Mouse (Mus musculus) forebrain, postnatal 0 days (tissue): Measurements from ENCODE around the gene Stac. TPM values are rescaled to one million over a fixed set of nuclear protein-coding genes. Genes with fewer than 3 reads are reported as not detected.

Source experiments
- ATAC-seq: fragments of 200-750 bp; cut with Nextera tagmentation; 2 replicates; pipeline ENCODE4 v1.8.0; 2017; ENCODE audit warnings: mild to moderate bottlenecking, moderate library complexity
- DNase-seq: peaks from one replicate; pipeline ENCODE4 v3.0.0-alpha.2; 2015
- H3K27ac ChIP-seq: fragments of 300-500 bp; sonication (generic); 2 replicates; pipeline ENCODE4 v1.5.1; 2014; ENCODE audit warnings: low read depth, mild to moderate bottlenecking, antibody characterized with exemption, low read length, moderate library complexity, mixed read lengths
- H3K27me3 ChIP-seq: fragments of 300-500 bp; sonication (generic); 2 replicates; pipeline ENCODE4 v1.6.1; 2014; ENCODE audit warnings: mild to moderate bottlenecking, low read length, mixed read lengths; ENCODE audit not compliant: insufficient read depth
- H3K36me3 ChIP-seq: fragments of 300-500 bp; sonication (generic); 2 replicates; pipeline ENCODE4 v1.6.1; 2014; ENCODE audit warnings: mild to moderate bottlenecking, moderate library complexity; ENCODE audit not compliant: insufficient read depth
- H3K4me1 ChIP-seq: fragments of 300-500 bp; sonication (generic); 2 replicates; pipeline ENCODE4 v1.6.1; 2014; ENCODE audit warnings: antibody characterized with exemption; ENCODE audit not compliant: insufficient read depth
- H3K4me2 ChIP-seq: fragments of 300-500 bp; sonication (generic); 2 replicates; pipeline ENCODE4 v1.6.1; 2014; ENCODE audit warnings: low read depth, mild to moderate bottlenecking, moderate library complexity
- H3K4me3 ChIP-seq: fragments of 300-500 bp; sonication (generic); 2 replicates; pipeline ENCODE4 v1.5.1; 2014; ENCODE audit warnings: low read depth, low read length, mixed read lengths
- H3K9ac ChIP-seq: fragments of 300-500 bp; sonication (generic); 2 replicates; pipeline ENCODE4 v1.6.1; 2014; ENCODE audit warnings: mild to moderate bottlenecking
- H3K9me3 ChIP-seq: fragments of 300-500 bp; sonication (generic); 2 replicates; pipeline ENCODE4 v1.6.1; 2016; ENCODE audit warnings: low read length
- CTCF ChIP-seq: sonication (generic); IDR thresholded peaks from 2 replicates; pipeline ENCODE4 v1.5.1; 2016; ENCODE audit warnings: antibody characterized with exemption, control low read depth, low read depth
- WGBS: fragments of 180-500 bp; shearing (Covaris S2); extraction: QIAGEN DNeasy Blood & Tissue Kit; methylation state at CpG from one replicate; pipeline ENCODE4 v1.1.7; 2014; 5-methylcytosine and 5-hydroxymethylcytosine counted together
- polyA plus RNA-seq: library from polyadenylated mRNA; unstranded; fragments of >200 nt; fragmentation: Nextera tagmentation; extraction: Ambion mirVana; gene quantifications from 2 replicates; pipeline ENCODE4 v1.2.1, GENCODE M21; 2015
- total RNA-seq: library from RNA; depleted of rRNA; stranded (reverse); fragments of >200 nt; gene quantifications from 2 replicates; pipeline ENCODE4 v1.2.3, GENCODE M21; 2014

Gene Stac
- total and polyA plus RNA-seq, 2 experiments from 2014 or later: 7.1 to 7.5 TPM

DNA sequence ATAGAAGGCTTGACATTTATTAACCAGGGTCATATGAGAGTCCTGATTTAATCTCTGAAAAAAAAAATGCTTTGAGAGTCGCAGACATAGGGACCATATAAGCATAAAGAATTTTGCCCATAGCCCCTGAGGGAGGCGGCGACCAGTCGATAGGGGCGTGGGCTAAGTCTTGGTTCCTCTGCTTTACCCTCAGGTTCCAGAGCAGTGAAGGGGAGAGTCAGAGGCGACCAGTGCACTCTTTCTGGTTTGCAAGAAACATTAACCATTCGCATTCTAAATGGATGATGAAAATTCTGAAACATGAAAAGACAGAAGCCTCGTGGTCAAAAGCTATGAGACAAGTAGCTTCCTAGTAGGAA is 139.2 kb downstream of the Stac start:
- H3K27me3 ChIP-seq: no peaks in the 10 kb centered on the region
- DNase-seq (no peak), ATAC-seq (no peak)
- H3K4me2 ChIP-seq: no peak overlapping the region
- H3K4me3 ChIP-seq: no peak overlapping the region
- WGBS: 85% methylated on average over 8 of the region's 8 CpGs
- H3K9ac ChIP-seq: no peak overlapping the region
- no peaks in the 10 kb centered on the region for H3K36me3 ChIP-seq
- TF ChIP-seq CTCF: no peak
- H3K4me1 ChIP-seq: no peaks in the 10 kb centered on the region
- H3K9me3 ChIP-seq: no peaks in the 10 kb centered on the region
- no peak overlapping the region for H3K27ac ChIP-seq

DNA sequence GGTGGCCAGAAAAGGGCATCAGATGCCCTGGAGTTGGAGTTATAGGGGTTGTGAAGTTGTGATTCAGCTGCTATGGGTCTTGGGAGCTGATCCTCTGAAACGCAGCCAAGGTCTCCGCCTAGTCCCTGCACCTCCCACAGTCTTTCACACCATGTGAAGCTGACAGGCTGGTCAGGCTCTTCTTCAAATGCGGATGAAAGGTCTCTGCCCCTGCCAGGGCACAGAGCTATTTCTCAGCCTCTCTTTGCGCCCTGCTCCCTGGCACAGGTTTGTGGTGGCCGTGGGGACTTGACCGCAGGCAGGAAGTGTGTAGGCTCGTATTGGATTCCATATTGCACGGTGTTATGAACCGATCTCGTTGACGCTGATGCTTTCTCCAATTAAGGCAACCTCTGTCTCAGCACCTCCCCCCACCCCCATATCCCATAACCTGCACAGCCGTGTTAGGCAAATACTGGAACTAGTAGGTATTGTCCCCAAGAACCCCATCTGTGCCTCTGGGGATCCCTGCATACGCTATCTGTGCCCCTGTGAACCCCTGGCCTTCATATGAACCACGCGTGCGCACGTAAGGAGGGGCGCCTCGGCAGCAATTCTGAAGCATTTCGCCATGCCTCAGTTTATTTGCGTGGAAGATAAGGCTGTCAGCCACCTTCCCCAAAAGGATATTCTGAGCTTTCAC is 139.7 kb downstream of the Stac start:
- Histone ChIP-seq H3K9me3 (no peaks in the 10 kb centered on the region), H3K9ac (no peak overlapping the region), H3K4me1 (no peaks in the 10 kb centered on the region), H3K27ac (no peak overlapping the region), H3K27me3 (no peaks in the 10 kb centered on the region), H3K36me3 (no peaks in the 10 kb centered on the region), H3K4me2 (no peak overlapping the region), H3K4me3 (no peak overlapping the region)
- TF ChIP-seq CTCF: no peak
- DNase-seq (no peak), ATAC-seq (no peak)
- 88% methylated on average over 21 of the region's 21 CpGs for WGBS

DNA sequence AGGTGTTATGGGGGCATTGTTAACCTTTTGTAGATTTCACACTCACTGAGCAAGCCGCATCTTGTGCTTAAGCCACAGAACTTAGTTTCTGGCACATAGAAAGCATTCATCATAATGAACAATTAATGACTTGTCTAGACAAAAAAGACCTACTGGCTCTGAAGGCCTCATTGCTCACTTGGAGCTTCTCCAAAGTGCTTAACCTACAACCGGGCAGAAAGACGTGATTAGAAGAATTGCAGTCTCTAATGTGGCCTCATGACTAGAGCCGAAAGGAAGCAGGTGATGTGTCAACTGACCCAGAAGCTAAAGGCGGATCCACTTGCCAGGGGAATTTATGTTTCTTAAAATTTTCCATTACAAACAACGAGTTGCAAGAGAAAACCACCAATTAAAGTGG is 147.5 kb downstream of the Stac start:
- 47% methylated on average over 6 of the region's 6 CpGs for WGBS
- H3K9ac ChIP-seq: no peak overlapping the region
- H3K9me3 ChIP-seq: no peaks in the 10 kb centered on the region
- H3K36me3 ChIP-seq: no peaks in the 10 kb centered on the region
- no peak overlapping the region for H3K4me2 ChIP-seq
- no peaks in the 10 kb centered on the region for H3K4me1 ChIP-seq
- DNase-seq (no peak), ATAC-seq (no peak)
- no peak overlapping the region for H3K4me3 ChIP-seq
- no peaks in the 10 kb centered on the region for H3K27me3 ChIP-seq
- no peak overlapping the region for H3K27ac ChIP-seq
- no peak for TF ChIP-seq CTCF

DNA sequence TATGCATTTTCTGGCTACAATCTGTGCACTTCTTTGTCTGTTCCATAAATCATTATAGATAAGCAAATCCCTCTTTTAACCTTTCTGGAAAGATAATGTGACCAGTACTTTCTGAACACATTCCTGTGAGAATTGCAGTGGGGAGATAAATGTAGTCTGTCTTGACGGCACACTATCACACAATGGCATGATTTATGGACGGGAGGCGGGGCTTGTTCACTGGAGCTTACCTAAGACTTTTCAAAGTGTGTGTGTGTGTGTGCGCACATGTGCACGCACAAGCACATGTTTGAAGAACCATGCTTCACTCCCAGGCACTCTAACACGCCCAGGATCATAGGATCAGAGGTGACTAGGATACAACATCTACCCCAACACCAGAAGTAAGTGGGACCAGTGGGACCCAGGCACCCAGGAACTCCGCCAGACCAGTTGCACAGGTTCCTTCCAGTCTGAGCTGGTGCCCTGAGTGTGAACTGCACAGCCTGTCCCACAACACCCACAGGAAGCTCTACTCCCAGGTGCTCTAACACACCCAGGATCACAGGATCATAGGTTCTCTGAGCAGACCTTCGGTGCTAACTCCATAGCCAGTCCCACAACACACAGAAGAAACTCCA is 154.6 kb downstream of the Stac start:
- H3K9ac ChIP-seq: no peak overlapping the region
- H3K4me2 ChIP-seq: no peak overlapping the region
- no peak for DNase-seq
- H3K27ac ChIP-seq: no peak overlapping the region
- H3K4me3 ChIP-seq: no peak overlapping the region
- no peaks in the 10 kb centered on the region for H3K36me3 ChIP-seq
- no peak for ATAC-seq
- 86% methylated on average over 8 of the region's 8 CpGs for WGBS
- no peaks in the 10 kb centered on the region for H3K4me1 ChIP-seq
- TF ChIP-seq CTCF: no peak
- H3K9me3 ChIP-seq: no peaks in the 10 kb centered on the region
- H3K27me3 ChIP-seq: no peaks in the 10 kb centered on the region

DNA sequence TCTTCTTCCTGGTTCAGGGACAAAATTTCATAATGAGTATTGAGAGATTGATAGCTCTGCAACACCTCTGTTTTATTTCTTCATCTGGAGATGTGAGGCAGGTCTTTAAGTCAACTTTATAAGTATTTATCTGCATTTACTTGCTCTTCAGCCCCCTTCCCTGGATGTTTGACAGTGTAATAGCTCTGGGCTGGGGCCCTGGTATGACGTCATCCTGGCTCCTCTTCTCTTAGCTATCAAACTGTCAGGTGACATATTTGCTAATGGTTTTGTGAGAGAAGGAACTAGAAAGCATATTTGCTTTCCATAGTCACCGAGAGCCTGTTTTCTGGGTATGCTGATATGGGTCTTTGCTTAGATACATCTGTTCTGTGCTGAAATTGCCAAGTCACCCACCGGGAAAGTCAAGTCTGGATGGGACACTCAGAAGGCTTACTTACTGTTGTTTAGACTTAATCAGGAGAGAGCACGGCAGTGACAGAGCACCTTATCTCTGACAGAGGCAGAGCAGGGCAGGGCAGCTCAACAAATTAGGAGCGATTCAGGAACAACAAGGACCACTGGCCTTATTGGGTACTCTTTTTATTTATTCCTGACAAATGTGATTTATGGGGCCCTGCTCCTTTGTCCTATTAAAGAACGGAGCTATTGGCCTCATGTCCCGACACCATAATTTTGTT is 155.3 kb downstream of the Stac start:
- no peak for TF ChIP-seq CTCF
- Histone ChIP-seq H3K4me3 (no peak overlapping the region), H3K4me2 (no peak overlapping the region), H3K4me1 (no peaks in the 10 kb centered on the region), H3K9ac (no peak overlapping the region), H3K27ac (no peak overlapping the region), H3K27me3 (no peaks in the 10 kb centered on the region), H3K9me3 (no peaks in the 10 kb centered on the region), H3K36me3 (no peaks in the 10 kb centered on the region)
- DNase-seq (no peak), ATAC-seq (no peak)
- 67% methylated on average over 7 of the region's 7 CpGs for WGBS

DNA sequence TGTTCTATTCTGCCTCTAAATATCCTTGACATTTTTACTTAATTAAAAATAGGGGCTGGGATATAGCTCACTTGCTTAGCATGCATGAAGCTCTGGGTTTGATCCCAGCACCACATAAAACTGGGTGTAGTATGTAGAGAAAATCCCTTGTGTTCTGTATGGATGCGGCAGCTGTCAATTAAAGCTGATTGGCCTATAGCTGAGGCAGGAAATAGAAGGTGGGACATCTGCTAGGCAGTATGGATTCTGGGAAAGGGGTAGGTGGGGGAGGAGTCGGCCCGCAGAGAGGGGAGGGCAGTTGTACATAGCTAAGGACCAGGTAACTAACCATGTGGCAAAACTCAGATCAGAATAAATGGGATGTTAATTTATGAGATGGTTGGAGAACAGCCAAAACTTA is 166.3 kb downstream of the Stac start:
- no peaks in the 10 kb centered on the region for H3K27me3 ChIP-seq
- H3K4me2 ChIP-seq: no peak overlapping the region
- WGBS: 93% methylated on average over 3 of the region's 3 CpGs
- H3K4me3 ChIP-seq: no peak overlapping the region
- no peak for TF ChIP-seq CTCF
- H3K27ac ChIP-seq: no peak overlapping the region
- H3K9me3 ChIP-seq: no peaks in the 10 kb centered on the region
- no peaks in the 10 kb centered on the region for H3K4me1 ChIP-seq
- no peak overlapping the region for H3K9ac ChIP-seq
- DNase-seq: no peak
- no peak for ATAC-seq
- H3K36me3 ChIP-seq: no peaks in the 10 kb centered on the region

DNA sequence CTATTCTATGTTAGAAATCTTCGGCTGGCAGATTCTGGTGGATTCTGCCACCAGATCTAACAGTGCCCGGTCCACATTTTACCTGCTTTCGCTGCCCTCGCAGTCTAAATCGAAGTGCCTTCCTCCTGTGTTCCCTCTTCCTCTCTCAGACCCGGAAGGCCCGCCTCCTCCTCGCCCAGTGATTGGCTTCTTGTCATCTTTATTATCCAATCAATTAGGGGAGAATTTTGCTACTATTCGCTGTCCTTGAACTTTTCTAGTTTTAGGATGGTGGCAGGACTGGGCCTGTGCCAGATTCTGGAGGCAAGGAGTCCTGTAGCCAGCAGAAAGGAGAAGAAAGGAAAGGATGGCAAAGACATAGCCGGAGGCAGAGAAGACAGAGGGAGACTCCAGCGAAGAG is 167.0 kb downstream of the Stac start:
- no peak for TF ChIP-seq CTCF
- Histone ChIP-seq H3K9me3 (no peaks in the 10 kb centered on the region), H3K9ac (no peak overlapping the region), H3K27me3 (no peaks in the 10 kb centered on the region), H3K27ac (no peak overlapping the region), H3K4me1 (no peaks in the 10 kb centered on the region), H3K4me2 (no peak overlapping the region), H3K36me3 (no peaks in the 10 kb centered on the region), H3K4me3 (no peak overlapping the region)
- 95% methylated on average over 11 of the region's 11 CpGs for WGBS
- DNase-seq (no peak), ATAC-seq (no peak)
